Mouse (Mus musculus) E14TG2a.4 (cell line): Measurements from ENCODE around the gene Ralgapa1.

Source experiments
- CTCF ChIP-seq: conservative IDR thresholded peaks from 2 replicates; pipeline ENCODE4 v1.5.1; 2014; ENCODE audit warnings: low read length
- POU5F1 ChIP-seq: IDR thresholded peaks from 2 replicates; pipeline ENCODE4 v1.6.1; 2014; ENCODE audit warnings: low read length, borderline replicate concordance

GRCm38 (mm10) chr12:55859409-55860349, 38.7 kb upstream of the Ralgapa1 start:
- no peak for TF ChIP-seq CTCF
- TF ChIP-seq POU5F1 = no peak
